Mouse (Mus musculus) stomach, embryonic 14.5 days (tissue): ENCODE results near the gene Hhipl2. TPM values are rescaled to one million over a fixed set of nuclear protein-coding genes. Genes with fewer than 3 reads are reported as not detected.
A peak's percentile ranks its signal among the peaks of the same experiment; 100 is the strongest.
"Not testable (repeated sequence)": the region's sequence is repeated elsewhere in the genome, so short reads cannot be mapped to it uniquely, and the experiment has no call there.

Experiments
- ATAC-seq: fragments of 200-750 bp; cut with Nextera tagmentation; 2 replicates; pipeline ENCODE4 v1.8.0; 2017; ENCODE audit warnings: low read depth, moderate TSS enrichment; ENCODE audit not compliant: insufficient number of reproducible peaks, insufficient read depth, low FRiP score
- H3K27ac ChIP-seq: fragments of 300-500 bp; sonication (generic); 2 replicates; pipeline ENCODE4 v1.5.1; 2014; ENCODE audit warnings: mild to moderate bottlenecking, low read length, moderate library complexity, mixed read lengths
- H3K27me3 ChIP-seq: fragments of 300-500 bp; sonication (generic); 2 replicates; pipeline ENCODE4 v1.6.1; 2014; ENCODE audit warnings: low read length, control low read depth, mixed read lengths; ENCODE audit not compliant: control insufficient read depth, insufficient read depth
- H3K36me3 ChIP-seq: fragments of 300-500 bp; sonication (generic); 2 replicates; pipeline ENCODE4 v1.6.1; 2014; ENCODE audit warnings: mild to moderate bottlenecking, control low read depth, low read length, moderate library complexity, mixed read lengths; ENCODE audit not compliant: control insufficient read depth, insufficient read depth
- H3K4me1 ChIP-seq: fragments of 300-500 bp; sonication (generic); 2 replicates; pipeline ENCODE4 v1.6.1; 2014; ENCODE audit warnings: low read length, control low read depth, mixed read lengths; ENCODE audit not compliant: control insufficient read depth, insufficient read depth
- H3K4me2 ChIP-seq: fragments of 300-500 bp; sonication (generic); replicated peaks from 2 replicates; pipeline ENCODE4 v1.6.1; 2014; ENCODE audit warnings: low read depth, low read length, control low read depth
- H3K4me3 ChIP-seq: fragments of 300-500 bp; sonication (generic); 2 replicates; pipeline ENCODE4 v1.5.1; 2014; ENCODE audit warnings: low read depth, low read length, control low read depth
- H3K9ac ChIP-seq: fragments of 300-500 bp; sonication (generic); replicated peaks from 2 replicates; pipeline ENCODE4 v1.6.1; 2014; ENCODE audit warnings: low read depth, mild to moderate bottlenecking, control low read depth, low read length, moderate library complexity, mixed read lengths
- H3K9me3 ChIP-seq: fragments of 300-500 bp; sonication (generic); 2 replicates; pipeline ENCODE4 v1.6.1; 2016; ENCODE audit warnings: low read depth, low read length, control low read depth; ENCODE audit not compliant: control insufficient read depth
- WGBS: fragments of 180-500 bp; shearing (Covaris S2); extraction: QIAGEN DNeasy Blood & Tissue Kit; methylation state at CpG from one replicate; pipeline ENCODE4 v1.1.7; 2014; 5-methylcytosine and 5-hydroxymethylcytosine counted together
- polyA plus RNA-seq: library from polyadenylated mRNA; unstranded; fragments of >200 nt; fragmentation: Nextera tagmentation; extraction: Ambion mirVana; gene quantifications from 2 replicates; pipeline ENCODE4 v1.2.1, GENCODE M21; 2014

Gene Hhipl2
- 0.10 and 0.14 TPM in 2 replicates for polyA plus RNA-seq

GRCm38 (mm10) chr1:183417873-183418272 is at the start of gene Hhipl2:
Gene Hhipl2 (plus strand): TSS chr1:183418215.
- H3K36me3 ChIP-seq: no peaks in the 10 kb centered on the region

GRCm38 (mm10) chr1:183368601-183369400 is 49.2 kb upstream of the Hhipl2 start:
- WGBS: 1% methylated on average over 52 of the region's 56 CpGs
- peak; percentile 59 for ATAC-seq
- Histone ChIP-seq H3K27ac (peak overlapping the region; percentile 66), H3K36me3 (peaks cover 13% of the 10 kb centered on the region), H3K4me3 (peak overlapping the region; percentile 92), H3K9me3 (no peaks in the 10 kb centered on the region), H3K9ac (peak overlapping the region; percentile 92), H3K4me2 (peak overlapping the region; percentile 84), H3K4me1 (peaks cover 10% of the 10 kb centered on the region), H3K27me3 (no peaks in the 10 kb centered on the region)

More at GRCm38 (mm10) chr1:183417873-183418272, at the start of gene Hhipl2:
- H3K4me1 ChIP-seq: no peaks in the 10 kb centered on the region
- no peak for ATAC-seq
- no peak within 1 kb of the TSS for H3K27ac ChIP-seq
- H3K9me3 ChIP-seq: no peaks in the 10 kb centered on the region
- H3K4me3 ChIP-seq: no peak within 1 kb of the TSS
- H3K4me2 ChIP-seq: no peak within 1 kb of the TSS
- WGBS: 76% methylated on average over 12 of the region's 12 CpGs
- no peaks in the 10 kb centered on the region for H3K27me3 ChIP-seq
- no peak within 1 kb of the TSS for H3K9ac ChIP-seq

GRCm38 (mm10) chr1:183369427-183370014 is 48.5 kb upstream of the Hhipl2 start, which contains the start of gene Mia3:
Gene Mia3 (minus strand): TSS chr1:183369553.
- H3K27me3 ChIP-seq: no peaks in the 10 kb centered on the region
- ATAC-seq: peak; percentile 98
- H3K27ac ChIP-seq: peak within 1 kb of the TSS; percentile 66
- peak within 1 kb of the TSS; percentile 84 for H3K4me2 ChIP-seq
- peak within 1 kb of the TSS; percentile 92 for H3K4me3 ChIP-seq
- H3K9me3 ChIP-seq: no peaks in the 10 kb centered on the region
- peaks cover 10% of the 10 kb centered on the region for H3K4me1 ChIP-seq
- H3K36me3 ChIP-seq: peaks cover 6% of the 10 kb centered on the region
- under 1% methylated on average over 51 of the region's 51 CpGs for WGBS
- peak within 1 kb of the TSS; percentile 92 for H3K9ac ChIP-seq

GRCm38 (mm10) chr1:183374728-183375127 is 43.3 kb upstream of the Hhipl2 start:
- 76% methylated on average over 5 of the region's 5 CpGs for WGBS
- no peaks in the 10 kb centered on the region for H3K27me3 ChIP-seq
- H3K27ac ChIP-seq: no peak overlapping the region
- no peak for ATAC-seq
- no peaks in the 10 kb centered on the region for H3K36me3 ChIP-seq
- no peak overlapping the region for H3K4me3 ChIP-seq
- H3K4me2 ChIP-seq: no peak overlapping the region
- H3K9me3 ChIP-seq: peaks cover 3% of the 10 kb centered on the region; the same call in 1 of the 2 replicates
- no peak overlapping the region for H3K9ac ChIP-seq
- H3K4me1 ChIP-seq: no peaks in the 10 kb centered on the region

- H3K4me1 ChIP-seq: no peaks in the 10 kb centered on the region
- no peak overlapping the region for H3K4me2 ChIP-seq
- no peaks in the 10 kb centered on the region for H3K27me3 ChIP-seq
- WGBS: 76% methylated on average over 4 of the region's 4 CpGs
- ATAC-seq: no peak
- H3K4me3 ChIP-seq: no peak overlapping the region
- no peak overlapping the region for H3K9ac ChIP-seq
- no peak overlapping the region for H3K27ac ChIP-seq
- no peaks in the 10 kb centered on the region for H3K36me3 ChIP-seq
- H3K9me3 ChIP-seq: peaks cover 3% of the 10 kb centered on the region; the same call in 1 of the 2 replicates
Measured at GRCm38 (mm10) chr1:183377045-183377444, 41.0 kb upstream of the Hhipl2 start.

GRCm38 (mm10) chr1:183378321-183378941 is 39.6 kb upstream of the Hhipl2 start:
- Histone ChIP-seq H3K4me1 (no peaks in the 10 kb centered on the region), H3K4me3 (no peak overlapping the region), H3K27ac (no peak overlapping the region), H3K9ac (no peak overlapping the region), H3K36me3 (no peaks in the 10 kb centered on the region), H3K9me3 (peaks cover 3% of the 10 kb centered on the region; the same call in 1 of the 2 replicates), H3K27me3 (no peaks in the 10 kb centered on the region), H3K4me2 (no peak overlapping the region)
- 72% methylated on average over 10 of the region's 10 CpGs for WGBS
- ATAC-seq: no peak

GRCm38 (mm10) chr1:183379376-183379775 is 38.6 kb upstream of the Hhipl2 start:
- not testable (repeated sequence) for H3K4me2 ChIP-seq, H3K27me3 ChIP-seq, ATAC-seq, H3K27ac ChIP-seq, H3K36me3 ChIP-seq, H3K9ac ChIP-seq, H3K4me1 ChIP-seq, H3K9me3 ChIP-seq, H3K4me3 ChIP-seq
- 90% methylated on average over 3 of the region's 3 CpGs for WGBS

- Histone ChIP-seq H3K4me1 (no peaks in the 10 kb centered on the region), H3K27me3 (peaks cover 4% of the 10 kb centered on the region; the same call in 1 of the 2 replicates), H3K36me3 (no peaks in the 10 kb centered on the region), H3K4me2 (no peak overlapping the region), H3K27ac (no peak overlapping the region), H3K9ac (no peak overlapping the region), H3K9me3 (no peaks in the 10 kb centered on the region), H3K4me3 (no peak overlapping the region)
- ATAC-seq: no peak
- 74% methylated on average over 5 of the region's 5 CpGs for WGBS
Measured at GRCm38 (mm10) chr1:183381816-183382215, 36.2 kb upstream of the Hhipl2 start.
